Mouse (Mus musculus) heart, embryonic 16.5 days (tissue): ENCODE data around the gene Fbl. TPM values are rescaled to one million over a fixed set of nuclear protein-coding genes. Genes with fewer than 3 reads are reported as not detected.
"Not testable (repeated sequence)": the region's sequence is repeated elsewhere in the genome, so short reads cannot be mapped to it uniquely, and the experiment has no call there.

Source experiments
- ATAC-seq: fragments of 200-750 bp; cut with Nextera tagmentation; replicated peaks from 2 replicates; pipeline ENCODE4 v1.8.0; 2017; ENCODE audit warnings: moderate number of reproducible peaks; ENCODE audit not compliant: insufficient read depth, low FRiP score; ENCODE audit errors: extremely low read depth
- H3K27ac ChIP-seq: fragments of 300-500 bp; sonication (generic); 2 replicates; pipeline ENCODE4 v1.5.1; 2014; ENCODE audit warnings: mild to moderate bottlenecking, low read length, control low read depth, moderate library complexity
- H3K27me3 ChIP-seq: fragments of 300-500 bp; sonication (generic); 2 replicates; pipeline ENCODE4 v1.6.1; 2014; ENCODE audit warnings: low read length, mixed read lengths; ENCODE audit not compliant: control insufficient read depth, insufficient read depth
- H3K36me3 ChIP-seq: fragments of 300-500 bp; sonication (generic); 2 replicates; pipeline ENCODE4 v1.6.1; 2014; ENCODE audit not compliant: control insufficient read depth, insufficient read depth
- H3K4me1 ChIP-seq: fragments of 300-500 bp; sonication (generic); 2 replicates; pipeline ENCODE4 v1.6.1; 2014; ENCODE audit warnings: low read length, mixed read lengths; ENCODE audit not compliant: control insufficient read depth, insufficient read depth
- H3K4me2 ChIP-seq: fragments of 300-500 bp; sonication (generic); 2 replicates; pipeline ENCODE4 v1.6.1; 2014; ENCODE audit warnings: low read depth, mild to moderate bottlenecking, control low read depth, low read length
- H3K4me3 ChIP-seq: fragments of 300-500 bp; sonication (generic); 2 replicates; pipeline ENCODE4 v1.5.1; 2014; ENCODE audit warnings: mild to moderate bottlenecking, control low read depth, low read length
- H3K9ac ChIP-seq: fragments of 300-500 bp; sonication (generic); 2 replicates; pipeline ENCODE4 v1.6.1; 2014; ENCODE audit warnings: low read length, control low read depth
- H3K9me3 ChIP-seq: fragments of 300-500 bp; sonication (generic); replicated peaks from 2 replicates; pipeline ENCODE4 v1.6.1; 2016; ENCODE audit warnings: low read length; ENCODE audit not compliant: control insufficient read depth
- WGBS: fragments of 180-500 bp; shearing (Covaris S2); extraction: QIAGEN DNeasy Blood & Tissue Kit; methylation state at CpG from one replicate; pipeline ENCODE4 v1.1.7; 2014; 5-methylcytosine and 5-hydroxymethylcytosine counted together
- polyA plus RNA-seq: library from polyadenylated mRNA; unstranded; fragments of >200 nt; fragmentation: Nextera tagmentation; extraction: Ambion mirVana; gene quantifications from 2 replicates; pipeline ENCODE4 v1.2.1, GENCODE M21; 2015

The Fbl gene
- 62.4 and 71.5 TPM in 2 replicates for polyA plus RNA-seq

DNA sequence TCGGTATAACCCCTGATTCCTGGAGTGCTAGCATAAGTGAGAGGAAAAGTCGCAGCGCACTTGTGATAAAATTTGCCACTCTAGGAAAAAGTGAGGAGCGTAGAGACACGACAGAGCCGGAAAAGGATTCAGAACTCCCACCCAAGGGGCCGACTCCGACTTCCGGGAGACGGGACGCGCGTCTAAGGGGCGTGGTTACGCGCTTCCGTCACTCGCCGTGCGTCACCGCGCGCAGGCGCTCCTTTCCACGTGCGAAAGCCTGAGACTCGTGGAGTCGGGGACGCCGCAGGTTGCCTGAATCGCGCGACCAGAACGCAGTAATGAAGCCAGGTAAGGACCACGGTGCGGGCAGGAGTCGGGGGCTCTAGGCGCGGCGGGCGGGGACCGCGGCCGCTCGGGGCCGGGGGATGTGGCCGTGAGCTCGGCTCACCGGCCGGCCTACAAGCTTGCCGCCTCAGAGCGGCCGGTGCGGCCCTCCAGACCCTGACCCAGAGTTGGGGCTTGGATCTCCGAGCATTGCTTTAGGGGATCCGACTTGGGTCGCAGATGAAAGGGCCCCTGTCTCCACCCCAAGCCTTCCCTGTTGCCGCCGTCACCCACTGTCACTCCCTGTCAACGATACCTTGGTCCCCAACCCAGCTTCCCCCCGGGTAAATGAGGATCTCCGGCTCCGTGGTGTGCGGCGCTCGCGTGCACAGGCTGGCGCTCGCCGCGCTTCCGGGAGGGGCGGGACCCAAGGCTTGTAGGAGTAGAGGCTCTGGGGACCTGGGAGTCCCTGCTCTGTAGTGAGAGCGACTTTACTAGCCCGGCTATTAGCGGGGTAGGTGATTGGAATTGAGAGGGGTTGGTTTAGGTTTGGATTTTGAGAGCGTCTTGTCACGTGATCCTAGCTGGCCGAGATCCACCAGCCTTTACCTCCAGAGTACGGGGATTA, at the start of gene Fbl:
Gene Fbl, plus strand, starts transcription at position 222 of the 934 bp plus-strand sequence.
- no peaks in the 10 kb centered on the region for H3K27me3 ChIP-seq
- peak within 1 kb of the TSS; percentile 85 for H3K27ac ChIP-seq
- no peaks in the 10 kb centered on the region for H3K36me3 ChIP-seq
- peak; percentile 93 for ATAC-seq
- peak within 1 kb of the TSS; percentile 79 for H3K9ac ChIP-seq
- peaks cover 24% of the 10 kb centered on the region for H3K4me1 ChIP-seq
- peak within 1 kb of the TSS; percentile 79 for H3K4me3 ChIP-seq
- WGBS, result under 1% methylated on average over 80 of the region's 80 CpGs
- H3K9me3 ChIP-seq, result peaks cover 5% of the 10 kb centered on the region; the same call in 1 of the 2 replicates
- H3K4me2 ChIP-seq, result peak within 1 kb of the TSS; percentile 97

- WGBS, result 74% methylated on average over 5 of the region's 5 CpGs
These were observed 40.3 kb upstream of the Fbl start, which contains the start of gene 9530053A07Rik for GRCm38 (mm10) chr7:28129166-28129565. Gene 9530053A07Rik (plus strand): TSS chr7:28129466.

GRCm38 (mm10) chr7:28137613-28138012, 31.9 kb upstream of the Fbl start:
- Histone ChIP-seq H3K36me3 (no peaks in the 10 kb centered on the region), H3K27me3 (no peaks in the 10 kb centered on the region), H3K4me2 (no peak overlapping the region), H3K4me3 (no peak overlapping the region), H3K9me3 (no peaks in the 10 kb centered on the region), H3K27ac (no peak overlapping the region), H3K9ac (no peak overlapping the region), H3K4me1 (no peaks in the 10 kb centered on the region)
- ATAC-seq, result no peak
- WGBS, result 62% methylated on average over 5 of the region's 5 CpGs

More at GRCm38 (mm10) chr7:28129166-28129565, 40.3 kb upstream of the Fbl start, which contains the start of gene 9530053A07Rik:
- Histone ChIP-seq H3K4me3 (no peak within 1 kb of the TSS), H3K4me2 (no peak within 1 kb of the TSS), H3K9ac (no peak within 1 kb of the TSS), H3K27ac (no peak within 1 kb of the TSS), H3K27me3 (no peaks in the 10 kb centered on the region), H3K4me1 (no peaks in the 10 kb centered on the region), H3K36me3 (no peaks in the 10 kb centered on the region), H3K9me3 (no peaks in the 10 kb centered on the region)
- ATAC-seq, result no peak

DNA sequence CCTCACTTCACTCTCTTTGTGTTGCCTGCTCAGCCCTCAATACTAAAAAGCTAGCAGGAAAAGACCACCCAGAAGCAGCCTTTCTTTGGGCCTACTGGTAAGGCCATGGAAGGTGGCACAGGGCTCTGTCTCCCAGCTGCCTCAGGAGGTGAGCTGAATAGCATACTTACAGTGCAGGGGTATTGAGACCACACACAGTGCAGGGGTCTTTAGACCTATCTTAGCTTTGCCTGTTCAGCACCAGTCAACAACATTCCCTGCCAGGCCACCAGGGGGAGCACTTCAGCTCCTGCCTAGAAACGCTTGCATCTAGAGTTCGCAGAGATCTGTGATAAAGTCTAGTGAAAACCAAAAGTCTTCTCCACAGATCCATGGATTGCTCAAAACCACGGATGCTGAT, 21.2 kb upstream of the Fbl start:
- H3K27me3 ChIP-seq, result peaks cover 3% of the 10 kb centered on the region; the same call in 1 of the 2 replicates
- H3K36me3 ChIP-seq, result no peaks in the 10 kb centered on the region
- no peak overlapping the region for H3K27ac ChIP-seq
- H3K4me2 ChIP-seq, result no peak overlapping the region
- H3K4me1 ChIP-seq, result no peaks in the 10 kb centered on the region
- 13% methylated on average over 3 of the region's 3 CpGs for WGBS
- no peak overlapping the region for H3K9ac ChIP-seq
- no peak overlapping the region for H3K4me3 ChIP-seq
- peaks cover 5% of the 10 kb centered on the region for H3K9me3 ChIP-seq
- ATAC-seq, result no peak

- WGBS, result 75% methylated on average over 1 of the region's 1 CpGs
- Histone ChIP-seq H3K27me3 (peaks cover 3% of the 10 kb centered on the region; the same call in 1 of the 2 replicates), H3K36me3 (no peaks in the 10 kb centered on the region), H3K9ac (no peak overlapping the region), H3K4me2 (no peak overlapping the region), H3K4me3 (no peak overlapping the region), H3K9me3 (no peaks in the 10 kb centered on the region), H3K27ac (no peak overlapping the region), H3K4me1 (no peaks in the 10 kb centered on the region)
- no peak for ATAC-seq
These were observed 19.7 kb upstream of the Fbl start for GRCm38 (mm10) chr7:28149841-28150240.

- ATAC-seq, result no peak
- Histone ChIP-seq H3K4me2 (no peak overlapping the region), H3K9ac (no peak overlapping the region), H3K27ac (no peak overlapping the region), H3K4me3 (no peak overlapping the region), H3K36me3 (no peaks in the 10 kb centered on the region), H3K27me3 (peaks cover 3% of the 10 kb centered on the region; the same call in 1 of the 2 replicates), H3K4me1 (no peaks in the 10 kb centered on the region), H3K9me3 (no peaks in the 10 kb centered on the region)
- WGBS, result 15% methylated on average over 13 of the region's 13 CpGs
These were observed 17.8 kb upstream of the Fbl start for GRCm38 (mm10) chr7:28151584-28152221.

GRCm38 (mm10) chr7:28153595-28153994, 15.9 kb upstream of the Fbl start:
- not testable (repeated sequence) for H3K4me1 ChIP-seq, H3K4me3 ChIP-seq, H3K4me2 ChIP-seq, ATAC-seq, H3K36me3 ChIP-seq, H3K9ac ChIP-seq, H3K27me3 ChIP-seq, H3K27ac ChIP-seq, H3K9me3 ChIP-seq
- WGBS, result 31% methylated on average over 4 of the region's 5 CpGs

DNA sequence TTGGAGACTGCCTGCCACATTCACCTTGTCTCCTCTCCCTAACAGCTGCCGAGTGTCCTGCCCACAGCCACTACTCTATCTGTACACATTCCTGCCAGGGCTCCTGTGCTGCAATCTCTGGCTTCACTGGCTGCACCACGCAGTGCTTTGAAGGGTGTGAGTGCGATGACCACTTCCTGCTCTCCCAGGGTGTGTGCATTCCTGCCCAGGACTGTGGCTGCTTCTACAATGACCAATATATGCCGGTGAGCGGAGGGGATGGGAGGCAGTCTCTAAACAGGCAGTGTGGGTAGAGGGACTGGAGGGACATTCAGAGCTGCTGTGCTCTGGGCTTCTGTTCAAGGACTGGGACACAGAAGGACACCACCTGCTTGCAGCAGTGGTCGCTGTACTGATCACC, 10.2 kb upstream of the Fbl start:
- Histone ChIP-seq H3K36me3 (no peaks in the 10 kb centered on the region), H3K9me3 (no peaks in the 10 kb centered on the region), H3K27me3 (no peaks in the 10 kb centered on the region), H3K27ac (no peak overlapping the region), H3K4me2 (no peak overlapping the region), H3K4me1 (no peaks in the 10 kb centered on the region), H3K9ac (no peak overlapping the region), H3K4me3 (no peak overlapping the region)
- WGBS, result 31% methylated on average over 6 of the region's 6 CpGs
- ATAC-seq, result no peak

GRCm38 (mm10) chr7:28159893-28160292, 9.6 kb upstream of the Fbl start:
- Histone ChIP-seq H3K4me1 (no peaks in the 10 kb centered on the region), H3K4me2 (no peak overlapping the region), H3K4me3 (no peak overlapping the region), H3K27me3 (no peaks in the 10 kb centered on the region), H3K27ac (no peak overlapping the region), H3K36me3 (no peaks in the 10 kb centered on the region), H3K9ac (no peak overlapping the region), H3K9me3 (no peaks in the 10 kb centered on the region)
- no peak for ATAC-seq
- 71% methylated on average over 3 of the region's 3 CpGs for WGBS
